Comparison of ENCODE assay signal across 8 mouse cellular contexts in genomic region chr1:106796542-106796924, GRCm38 (mm10). TPM values are rescaled to one million over a fixed set of nuclear protein-coding genes. Genes with fewer than 3 reads are reported as not detected.
DNase-seq lines count a peak whose midpoint lies in the region; ATAC-seq and TF ChIP-seq lines count a peak whose summit lies in the region.

Gene Vps4b, minus strand, starts transcription at chr1:106796728.

- peaks cover 13% of the 10 kb centered on the region; the same call in 1 of the 2 replicates for H3K36me3 ChIP-seq in hindbrain, embryonic 10.5 days
- H3K36me3 ChIP-seq in lung, postnatal 0 days (ENCODE audit: insufficient read depth, low read length): no peaks in the 10 kb centered on the region

- no peak for TF ChIP-seq CTCF in lung, postnatal 0 days (IDR thresholded peaks at IDR 0.05)

- H3K27ac ChIP-seq in hindbrain, embryonic 10.5 days: peak within 1 kb of the TSS; percentile 93
- peak within 1 kb of the TSS; percentile 98 for H3K27ac ChIP-seq in lung, postnatal 0 days (ENCODE audit: low read length)

- no peaks in the 10 kb centered on the region for H3K27me3 ChIP-seq in hindbrain, embryonic 10.5 days (ENCODE audit: insufficient read depth, poor library complexity, severe bottlenecking)
- no peaks in the 10 kb centered on the region for H3K27me3 ChIP-seq in lung, postnatal 0 days (replicated peaks; ENCODE audit: insufficient read depth, low read length)

- peak within 1 kb of the TSS; percentile 99 for H3K4me3 ChIP-seq in hindbrain, embryonic 10.5 days
- peak within 1 kb of the TSS; percentile 99 for H3K4me3 ChIP-seq in lung, postnatal 0 days (ENCODE audit: low read depth, low read length)

- peak; percentile 96 for DNase-seq in MN1 (ENCODE audit: low spot score)
- peak; percentile 90 for DNase-seq in cerebellum, adult 9-10 months
- peak; percentile 94 for DNase-seq in hindbrain, embryonic 10.5 days (ENCODE audit: low spot score)
- DNase-seq in layer of hippocampus, adult 9-11 months: peak; percentile 95
- peak; percentile 98 for DNase-seq in lung, postnatal 0 days (ENCODE audit: low spot score)
- peak; percentile 81 for DNase-seq in ovary, postnatal 14 days (ENCODE audit: low spot score)
- DNase-seq in thymus, postnatal 14 days: peak; percentile 94

- peaks cover 21% of the 10 kb centered on the region for H3K4me1 ChIP-seq in hindbrain, embryonic 10.5 days (replicated peaks)
- H3K4me1 ChIP-seq in lung, postnatal 0 days (ENCODE audit: insufficient read depth, low read depth, low read length): no peaks in the 10 kb centered on the region

- TF ChIP-seq EP300 in lung, postnatal 0 days (IDR thresholded peaks at IDR 0.05): peak; percentile 85

- H3K9me3 ChIP-seq in hindbrain, embryonic 10.5 days: no peaks in the 10 kb centered on the region
- no peaks in the 10 kb centered on the region for H3K9me3 ChIP-seq in lung, postnatal 0 days (ENCODE audit: low read length)

- ATAC-seq in frontal cortex, adult (ENCODE audit: low TSS enrichment): peak; percentile 100
- peak; percentile 99 for ATAC-seq in lung, postnatal 0 days

- WGBS in hindbrain, embryonic 10.5 days: under 1% methylated on average over 23 of the region's 23 CpGs
- under 1% methylated on average over 23 of the region's 23 CpGs for WGBS in lung, postnatal 0 days

- H3K9ac ChIP-seq in lung, postnatal 0 days (replicated peaks; ENCODE audit: low read depth): peak within 1 kb of the TSS; percentile 99

- H3K4me2 ChIP-seq in lung, postnatal 0 days (replicated peaks; ENCODE audit: low read depth, low read length): peak within 1 kb of the TSS; percentile 56

RNA-seq across cellular contexts. Expression of gene Vps4b, which starts in this region (rescaled TPM):
- 58.1 and 64.5 TPM in 2 replicates for polyA plus RNA-seq in hindbrain, embryonic 10.5 days (2016; fragmentation: Nextera tagmentation; extraction: Ambion mirVana)
- 56.5 and 59.6 TPM in 2 replicates for polyA plus RNA-seq in lung, postnatal 0 days (2015; fragmentation: Nextera tagmentation; extraction: Ambion mirVana)

Comparison
In these comparisons a context has a peak if more than half of its experiments do, and no peak if none do; other contexts are left out.
1. Peak in every context shown above with its lines: DNase-seq, ATAC-seq, H3K4me3 ChIP-seq and H3K27ac ChIP-seq.